Mouse (Mus musculus) myocyte (in vitro differentiated cells): ENCODE results near the gene Mipep. TPM values are rescaled to one million over a fixed set of nuclear protein-coding genes. Genes with fewer than 3 reads are reported as not detected.

Source experiments
- H3K27me3 ChIP-seq: one replicate; pipeline ENCODE4 v1.6.1; 2011; ENCODE audit not compliant: control insufficient read depth, insufficient read depth, insufficient read length
- H3K36me3 ChIP-seq: one replicate; pipeline ENCODE4 v1.6.1; 2011; ENCODE audit not compliant: control insufficient read depth, insufficient read depth
- H3K4me2 ChIP-seq: one replicate; pipeline ENCODE4 v1.6.1; 2011; ENCODE audit warnings: low read depth, control low read depth
- H3K4me3 ChIP-seq: one replicate; pipeline ENCODE4 v1.5.1; 2011; ENCODE audit warnings: mild to moderate bottlenecking, control low read depth, moderate library complexity
- H3K79me2 ChIP-seq: one replicate; pipeline ENCODE4 v1.6.1; 2011; ENCODE audit not compliant: control insufficient read depth, insufficient read depth
- H3ac ChIP-seq: one replicate; pipeline ENCODE4 v1.6.1; 2011; ENCODE audit not compliant: control insufficient read depth, insufficient read length
- CEBPB ChIP-seq: IDR thresholded peaks from 2 replicates; pipeline ENCODE4 v1.6.1; 2011; ENCODE audit warnings: mild to moderate bottlenecking, moderate library complexity; ENCODE audit not compliant: poor library complexity, insufficient read depth, severe bottlenecking
- E2F4 ChIP-seq: IDR thresholded peaks from one replicate; pipeline ENCODE4 v1.6.1; 2011; ENCODE audit warnings: mild to moderate bottlenecking, control low read depth, moderate library complexity; ENCODE audit not compliant: insufficient read depth
- MAX ChIP-seq: IDR thresholded peaks from one replicate; pipeline ENCODE4 v1.6.1; 2011; ENCODE audit warnings: low read depth, mild to moderate bottlenecking, control low read depth
- MYOD1 ChIP-seq, 3 experiments: IDR thresholded peaks; one replicate each; pipeline ENCODE4 v1.6.1; 2011; ENCODE audit warnings: control low read depth in 2 of 3, low read depth in 2 of 3, mild to moderate bottlenecking in 2 of 3, moderate library complexity in 1 of 3; ENCODE audit not compliant: insufficient read length in 2 of 3, control insufficient read depth in 1 of 3
- MYOG ChIP-seq, 3 experiments: IDR thresholded peaks; one replicate each; pipeline ENCODE4 v1.6.1; 2011; ENCODE audit warnings: control low read depth in 2 of 3, low read depth in 2 of 3, mild to moderate bottlenecking in 2 of 3; ENCODE audit not compliant: insufficient read length in 2 of 3, control insufficient read depth in 1 of 3, insufficient read depth in 1 of 3
- POLR2A ChIP-seq: IDR thresholded peaks from one replicate; pipeline ENCODE4 v1.6.1; 2011; ENCODE audit warnings: low read depth, mild to moderate bottlenecking, control low read depth, moderate library complexity; ENCODE audit not compliant: insufficient read length
- POLR2AphosphoS2 ChIP-seq: IDR thresholded peaks from one replicate; pipeline ENCODE4 v1.6.1; 2011; ENCODE audit warnings: low read depth, control low read depth; ENCODE audit not compliant: insufficient read length
- REST ChIP-seq: IDR thresholded peaks from one replicate; pipeline ENCODE4 v1.6.1; 2011; ENCODE audit warnings: mild to moderate bottlenecking, control low read depth, moderate library complexity; ENCODE audit not compliant: insufficient read depth, insufficient read length
- SRF ChIP-seq: IDR thresholded peaks from one replicate; pipeline ENCODE4 v1.6.1; 2011; ENCODE audit warnings: low read depth; ENCODE audit not compliant: control insufficient read depth, insufficient read length
- TCF12 ChIP-seq: IDR thresholded peaks from one replicate; pipeline ENCODE4 v1.6.1; 2011; ENCODE audit warnings: mild to moderate bottlenecking, control low read depth; ENCODE audit not compliant: poor library complexity, insufficient read depth, severe bottlenecking
- TCF3 ChIP-seq: IDR thresholded peaks from one replicate; pipeline ENCODE4 v1.6.1; 2011; ENCODE audit warnings: low read depth, control low read depth; ENCODE audit not compliant: insufficient read length
- USF1 ChIP-seq: IDR thresholded peaks from one replicate; pipeline ENCODE4 v1.6.1; 2011; ENCODE audit warnings: low read depth, mild to moderate bottlenecking, control low read depth, moderate library complexity
- polyA plus RNA-seq: library from polyadenylated mRNA; unstranded; fragments of >200 nt; fragmentation: generic; extraction: Trizol; gene quantifications from one replicate; pipeline ENCODE4 v1.2.1, GENCODE M21; 2012; ENCODE audit warnings: missing spikeins

The Mipep gene
- polyA plus RNA-seq, 1 experiment, result 14.1 TPM

DNA sequence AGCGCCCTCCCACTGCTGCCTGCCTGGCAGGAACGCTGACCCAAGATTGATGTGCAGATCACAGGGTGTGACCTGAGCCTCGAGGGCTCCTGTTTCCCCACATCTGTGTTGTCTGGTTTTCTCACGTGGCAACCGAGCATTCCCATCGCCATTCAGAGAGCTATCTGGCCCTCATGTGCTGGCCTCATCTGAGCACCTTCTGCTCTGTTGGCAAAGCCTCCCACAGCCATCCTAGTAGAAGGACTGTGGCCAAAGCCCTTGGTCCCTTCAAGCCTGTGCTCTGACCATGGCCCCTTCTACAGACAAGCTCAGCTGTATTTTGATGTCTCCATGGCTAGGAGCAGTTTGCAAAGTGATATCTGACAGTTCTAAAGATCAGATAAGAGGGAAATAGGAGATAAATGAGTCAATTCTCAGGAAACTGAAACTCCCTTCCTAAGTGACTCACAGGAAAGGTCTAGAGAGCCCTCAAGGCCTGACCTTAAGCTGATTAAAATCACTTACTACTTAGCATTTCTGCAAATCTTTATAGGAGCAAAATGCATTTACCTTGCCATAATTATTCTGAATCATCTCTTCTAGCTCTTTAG lies 101.1 kb downstream of the Mipep start:
- Histone ChIP-seq H3K4me3 (no peak overlapping the region), H3K4me2 (no peak overlapping the region), H3ac (no peak overlapping the region), H3K79me2 (no peaks in the 10 kb centered on the region), H3K27me3 (no peaks in the 10 kb centered on the region), H3K36me3 (no peaks in the 10 kb centered on the region)
- peak in 1 of 3 experiments; percentile 7 for TF ChIP-seq MYOG (IDR thresholded peaks at IDR 0.05; ENCODE audit: control insufficient read depth in 1 of 3, insufficient read depth in 1 of 3, insufficient read length in 2 of 3, low read depth in 2 of 3)
- no peak for TF ChIP-seq CEBPB

DNA sequence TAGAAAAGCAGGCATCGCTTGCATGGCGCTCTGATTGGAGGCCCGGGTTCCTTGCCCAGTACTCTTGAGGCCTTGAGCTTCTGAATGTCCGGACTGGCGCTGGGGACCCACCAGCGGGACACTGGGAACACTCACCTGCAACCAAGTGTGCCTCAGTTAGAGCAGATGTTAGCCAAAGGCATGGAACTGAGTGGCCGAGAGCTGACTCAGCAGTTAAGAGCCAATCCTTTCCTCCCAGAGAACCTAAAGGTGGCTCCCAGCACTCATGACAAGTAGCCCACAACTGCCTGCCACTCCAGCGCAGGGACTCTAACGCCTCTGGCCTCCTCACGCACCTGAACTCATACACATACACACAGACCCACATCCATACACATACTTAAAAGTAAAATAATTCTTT lies 109.5 kb downstream of the Mipep start:
- H3K4me2 ChIP-seq, result no peak overlapping the region
- no peaks in the 10 kb centered on the region for H3K79me2 ChIP-seq
- no peaks in the 10 kb centered on the region for H3K36me3 ChIP-seq
- no peak for TF ChIP-seq CEBPB
- TF ChIP-seq MAX, result no peak
- no peak for TF ChIP-seq SRF
- no peak for TF ChIP-seq TCF12
- TF ChIP-seq MYOG (IDR thresholded peaks at IDR 0.05; ENCODE audit: control insufficient read depth in 1 of 3, insufficient read depth in 1 of 3, insufficient read length in 2 of 3, low read depth in 2 of 3), result no peak
- TF ChIP-seq REST, result no peak
- no peak for TF ChIP-seq POLR2AphosphoS2
- no peak for TF ChIP-seq POLR2A
- TF ChIP-seq USF1, result no peak
- no peak for TF ChIP-seq TCF3
- no peak for TF ChIP-seq MYOD1 (IDR thresholded peaks at IDR 0.05; ENCODE audit: control insufficient read depth in 1 of 3, insufficient read length in 2 of 3, low read depth in 2 of 3)
- TF ChIP-seq E2F4, result no peak
- no peak overlapping the region for H3K4me3 ChIP-seq
- H3ac ChIP-seq, result no peak overlapping the region
- H3K27me3 ChIP-seq, result no peaks in the 10 kb centered on the region

- Histone ChIP-seq H3ac (no peak overlapping the region), H3K4me2 (no peak overlapping the region), H3K27me3 (no peaks in the 10 kb centered on the region), H3K79me2 (no peaks in the 10 kb centered on the region), H3K4me3 (no peak overlapping the region), H3K36me3 (no peaks in the 10 kb centered on the region)
- TF ChIP-seq MYOD1 (IDR thresholded peaks at IDR 0.05; ENCODE audit: control insufficient read depth in 1 of 3, insufficient read length in 2 of 3, low read depth in 2 of 3) (peak in 1 of 3 experiments; percentile 5), CEBPB (no peak)
Measured at GRCm38 (mm10) chr14:60895172-60896000, 111.0 kb downstream of the Mipep start.

DNA sequence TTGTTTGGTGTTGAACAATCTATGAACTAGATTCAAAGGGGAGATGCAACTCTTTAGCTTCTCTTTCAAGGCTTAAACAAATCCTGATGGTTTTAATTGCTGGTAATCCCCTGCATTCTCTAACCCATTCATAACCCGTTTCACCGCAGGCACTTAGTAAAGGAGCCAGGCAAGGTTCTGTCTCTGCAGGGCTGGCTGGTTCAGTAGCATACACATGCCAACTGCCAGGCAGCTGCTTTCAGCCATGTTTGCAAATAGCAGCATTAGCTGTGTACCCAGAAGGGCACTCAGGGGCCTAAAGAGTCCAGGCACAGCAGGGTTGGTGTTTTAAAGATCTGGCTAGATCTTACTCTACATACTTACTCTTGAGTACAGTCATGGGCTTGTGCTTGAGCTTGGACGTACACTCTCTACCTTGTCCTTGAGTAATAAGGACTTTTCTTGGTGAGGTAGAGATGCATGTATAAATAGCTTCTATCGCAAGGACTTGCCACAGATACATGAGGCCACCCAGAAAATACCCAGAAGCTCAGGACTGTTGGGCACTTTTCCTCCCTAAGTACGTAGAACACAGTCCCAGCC lies 113.8 kb downstream of the Mipep start:
- Histone ChIP-seq H3ac (no peak overlapping the region), H3K27me3 (no peaks in the 10 kb centered on the region), H3K36me3 (no peaks in the 10 kb centered on the region), H3K4me2 (no peak overlapping the region), H3K79me2 (no peaks in the 10 kb centered on the region), H3K4me3 (no peak overlapping the region)
- TF ChIP-seq REST (no peak), TCF12 (no peak), USF1 (no peak), POLR2A (no peak), MYOD1 (IDR thresholded peaks at IDR 0.05; ENCODE audit: control insufficient read depth in 1 of 3, insufficient read length in 2 of 3, low read depth in 2 of 3) (no peak), SRF (no peak), TCF3 (no peak), CEBPB (no peak), POLR2AphosphoS2 (no peak), MYOG (IDR thresholded peaks at IDR 0.05; ENCODE audit: control insufficient read depth in 1 of 3, insufficient read depth in 1 of 3, insufficient read length in 2 of 3, low read depth in 2 of 3) (no peak), MAX (no peak), E2F4 (no peak)

DNA sequence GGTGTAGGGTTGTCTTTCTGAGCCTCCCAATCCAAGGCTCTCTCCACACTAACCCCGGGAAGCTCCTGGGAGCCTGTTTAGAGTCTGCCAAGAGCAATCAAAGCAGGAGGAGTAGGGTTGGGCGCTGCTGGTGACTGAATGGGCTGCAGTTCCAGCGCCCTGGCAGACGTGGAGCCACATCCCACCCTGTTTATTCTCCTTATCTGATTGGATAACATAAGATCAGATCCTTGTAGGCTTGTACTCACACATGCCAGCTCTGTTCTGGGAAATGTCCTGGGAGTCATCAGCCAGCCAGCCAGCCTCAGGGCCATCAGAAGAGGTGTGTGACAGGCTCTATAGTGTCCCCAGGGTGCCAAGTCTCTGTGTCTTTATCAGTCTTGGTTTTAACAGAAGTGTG lies 120.1 kb downstream of the Mipep start:
- H3K4me2 ChIP-seq, result no peak overlapping the region
- no peak overlapping the region for H3K4me3 ChIP-seq
- no peak for TF ChIP-seq USF1
- no peak for TF ChIP-seq MAX
- TF ChIP-seq SRF, result no peak
- TF ChIP-seq REST, result no peak
- TF ChIP-seq TCF12, result no peak
- TF ChIP-seq TCF3, result no peak
- no peak for TF ChIP-seq MYOG (IDR thresholded peaks at IDR 0.05; ENCODE audit: control insufficient read depth in 1 of 3, insufficient read depth in 1 of 3, insufficient read length in 2 of 3, low read depth in 2 of 3)
- H3K36me3 ChIP-seq, result no peaks in the 10 kb centered on the region
- H3ac ChIP-seq, result no peak overlapping the region
- no peaks in the 10 kb centered on the region for H3K27me3 ChIP-seq
- no peaks in the 10 kb centered on the region for H3K79me2 ChIP-seq
